Mouse (Mus musculus) spleen, adult 12 weeks (tissue): Measurements from ENCODE around the gene H2al2c.
"Not testable (repeated sequence)": the region's sequence is repeated elsewhere in the genome, so short reads cannot be mapped to it uniquely, and the experiment has no call there.

Experiments
- DNase-seq: peaks from one replicate; pipeline ENCODE4 v3.0.0; 2022; ENCODE audit warnings: low spot score

Gene H2al2c

DNA sequence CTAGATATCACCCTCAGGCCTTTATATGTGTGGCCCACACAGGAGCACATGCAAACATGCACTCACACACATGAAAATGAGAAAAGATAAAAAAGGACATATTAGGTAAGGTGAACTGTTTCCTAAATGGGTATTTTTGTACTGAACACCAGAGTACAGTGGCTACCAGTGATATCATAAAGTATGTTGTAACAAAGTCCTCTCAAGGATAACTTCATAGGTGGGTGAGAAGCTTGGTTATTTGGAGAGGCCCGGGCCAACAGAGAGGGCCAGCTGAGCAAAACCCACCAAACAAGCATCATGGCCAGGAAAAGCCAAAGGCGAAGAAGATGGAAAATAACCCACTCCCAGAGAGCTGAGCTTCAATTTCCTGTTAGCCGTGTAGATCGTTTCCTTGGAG, at the start of gene H2al2c:
Gene H2al2c, plus strand, starts transcription at position 301 of the 400 bp plus-strand sequence.
- not testable (repeated sequence) for DNase-seq
